ENCODE assay signal across 9 mouse cellular contexts in genomic region chr2:180598157-180598705, GRCm38 (mm10). TPM values are rescaled to one million over a fixed set of nuclear protein-coding genes. Genes with fewer than 3 reads are reported as not detected.
A peak's percentile ranks its signal among the peaks of the same experiment; 100 is the strongest.
DNase-seq lines count a peak whose midpoint lies in the region; ATAC-seq and TF ChIP-seq lines count a peak whose summit lies in the region.
"Had no signal": no experiment of that assay in that cellular context is flagged by ENCODE, and none has a peak within 500 bp of the region (broad histone marks: within the 10 kb centered on the region; RNA-seq: fewer than 3 reads in every experiment).

No protein-coding gene starts in this region.

- WGBS in embryonic facial prominence, embryonic 12.5 days, result under 1% methylated on average over 38 of the region's 41 CpGs
- WGBS in hindbrain, postnatal 0 days, result 2% methylated on average over 39 of the region's 41 CpGs
- under 1% methylated on average over 41 of the region's 41 CpGs for WGBS in neural tube, embryonic 14.5 days

- H3K27me3 ChIP-seq in embryonic facial prominence, embryonic 12.5 days, result peaks cover 38% of the 10 kb centered on the region
- no peaks in the 10 kb centered on the region for H3K27me3 ChIP-seq in hindbrain, postnatal 0 days (ENCODE audit: insufficient read depth, low read length)
- H3K27me3 ChIP-seq in neural tube, embryonic 14.5 days (ENCODE audit: control insufficient read depth, insufficient read depth, low read length), result no peaks in the 10 kb centered on the region; the same call in 1 of the 2 replicates

- peak overlapping the region; percentile 37 for H3K4me3 ChIP-seq in embryonic facial prominence, embryonic 12.5 days
- H3K4me3 ChIP-seq in hindbrain, postnatal 0 days (ENCODE audit: low read length), result peak overlapping the region; percentile 33
- H3K4me3 ChIP-seq in neural tube, embryonic 14.5 days (ENCODE audit: low read depth, low read length), result peak overlapping the region; percentile 32

- peak overlapping the region; percentile 63 for H3K4me2 ChIP-seq in embryonic facial prominence, embryonic 12.5 days (replicated peaks)
- H3K4me2 ChIP-seq in hindbrain, postnatal 0 days (ENCODE audit: low read depth, low read length), result peak overlapping the region; percentile 58
- peak overlapping the region; percentile 56 for H3K4me2 ChIP-seq in neural tube, embryonic 14.5 days (ENCODE audit: low read depth, low read length)

- H3K4me1 ChIP-seq in embryonic facial prominence, embryonic 12.5 days, result peaks cover 22% of the 10 kb centered on the region
- peaks cover 21% of the 10 kb centered on the region for H3K4me1 ChIP-seq in hindbrain, postnatal 0 days (ENCODE audit: insufficient read depth, low read length)
- H3K4me1 ChIP-seq in neural tube, embryonic 14.5 days (ENCODE audit: control insufficient read depth, insufficient read depth, low read length), result 0 out of 2 replicates have a peak, but pooled peaks cover 12% of the 10 kb centered on the region

- H3K27ac ChIP-seq in embryonic facial prominence, embryonic 12.5 days, result peak overlapping the region; percentile 52
- peak overlapping the region; percentile 78 for H3K27ac ChIP-seq in hindbrain, postnatal 0 days
- H3K27ac ChIP-seq in neural tube, embryonic 14.5 days (ENCODE audit: low read depth, low read length), result peak overlapping the region; percentile 46; the same call in 1 of the 2 replicates

- peaks cover 26% of the 10 kb centered on the region for H3K36me3 ChIP-seq in embryonic facial prominence, embryonic 12.5 days
- peaks cover 20% of the 10 kb centered on the region for H3K36me3 ChIP-seq in hindbrain, postnatal 0 days (ENCODE audit: insufficient read depth, low read length)
- H3K36me3 ChIP-seq in neural tube, embryonic 14.5 days (ENCODE audit: control insufficient read depth, insufficient read depth, low read length), result peaks cover 19% of the 10 kb centered on the region

- H3K9ac ChIP-seq in embryonic facial prominence, embryonic 12.5 days, result peak overlapping the region; percentile 51
- H3K9ac ChIP-seq in hindbrain, postnatal 0 days (replicated peaks; ENCODE audit: low read length), result peak overlapping the region; percentile 51
- peak overlapping the region; percentile 53 for H3K9ac ChIP-seq in neural tube, embryonic 14.5 days (replicated peaks; ENCODE audit: low read depth, low read length)

- H3K9me3 ChIP-seq in embryonic facial prominence, embryonic 12.5 days, result no peaks in the 10 kb centered on the region
- no peaks in the 10 kb centered on the region for H3K9me3 ChIP-seq in hindbrain, postnatal 0 days (ENCODE audit: low read length)
- H3K9me3 ChIP-seq in neural tube, embryonic 14.5 days (ENCODE audit: control insufficient read depth, low read length), result no peaks in the 10 kb centered on the region

- TF ChIP-seq CTCF in hindbrain, postnatal 0 days (IDR thresholded peaks at IDR 0.05; ENCODE audit: low read depth), result no peak

- ATAC-seq in embryonic facial prominence, embryonic 12.5 days (ENCODE audit: insufficient number of reproducible peaks, insufficient read depth, low FRiP score, low TSS enrichment), result peak; percentile 26; the same call in 1 of the 2 replicates
- ATAC-seq in hindbrain, postnatal 0 days, result peak; percentile 27
- ATAC-seq in neural tube, embryonic 14.5 days (ENCODE audit: low read depth), result peak; percentile 65
- ATAC-seq in granulocyte monocyte progenitor cell, adult 5-6 weeks (replicated peaks; ENCODE audit: poor library complexity, severe bottlenecking), result no peak
- ATAC-seq in monocyte, adult 5-6 weeks (replicated peaks; ENCODE audit: insufficient number of reproducible peaks, low FRiP score, low TSS enrichment, poor library complexity, severe bottlenecking), result no peak

- DNase-seq in layer of hippocampus, adult 9-11 months, result peak; percentile 42
- no peak for DNase-seq in layer of hippocampus, adult 8-10 months (ENCODE audit: low spot score in 2 of 2)
- DNase-seq in hindbrain, postnatal 0 days (ENCODE audit: low spot score), result peak; percentile 76
- DNase-seq in cerebellum, adult 9-11 months, result no peak

RNA-seq across cellular contexts. Expression of gene Col9a3, which starts 0.6 kb away (rescaled TPM):
- total RNA-seq in layer of hippocampus, adult 8-10 months (2022), result 10 to 100 TPM in 2 of 4 experiments, 1 to 10 TPM in 2; 7.5 to 11.2 (median 9.4) TPM
- polyA plus RNA-seq in embryonic facial prominence, embryonic 12.5 days (2016; fragmentation: Nextera tagmentation; extraction: Ambion mirVana), result 124 and 159 TPM in 2 replicates
- total RNA-seq in hindbrain, postnatal 0 days (2014; rRNA removed), result 82.0 and 98.9 TPM in 2 replicates
- polyA plus RNA-seq in hindbrain, postnatal 0 days (2015; fragmentation: Nextera tagmentation; extraction: Ambion mirVana), result 90.1 and 95.8 TPM in 2 replicates
- polyA plus RNA-seq in neural tube, embryonic 14.5 days (2014; fragmentation: Nextera tagmentation; extraction: Ambion mirVana), result 53.2 and 55.7 TPM in 2 replicates
- total RNA-seq in granulocyte monocyte progenitor cell, adult 5-6 weeks (2014; fragmentation: Nextera tagmentation), result 0.41 TPM in 1 of 2 replicates, not detected in the other
- total RNA-seq in granulocyte monocyte progenitor cell, adult 5-6 weeks (2017), result 0.26 and 0.57 TPM in 2 replicates
- 0.95 to 4.8 TPM (median 2.3 TPM) in 3 replicates for total RNA-seq in monocyte, adult 5-6 weeks (2017)

RNA-seq across cellular contexts. Expression of gene Ogfr, which starts 9.2 kb away (rescaled TPM):
- 10 to 100 TPM; 31.4 to 40.8 (median 36.4) TPM for total RNA-seq in layer of hippocampus, adult 8-10 months (2022)
- polyA plus RNA-seq in embryonic facial prominence, embryonic 12.5 days (2016; fragmentation: Nextera tagmentation; extraction: Ambion mirVana), result 97.7 and 104 TPM in 2 replicates
- total RNA-seq in hindbrain, postnatal 0 days (2014; rRNA removed), result 88.5 and 106 TPM in 2 replicates
- polyA plus RNA-seq in hindbrain, postnatal 0 days (2015; fragmentation: Nextera tagmentation; extraction: Ambion mirVana), result 82.9 and 84.4 TPM in 2 replicates
- 87.9 and 92.3 TPM in 2 replicates for polyA plus RNA-seq in neural tube, embryonic 14.5 days (2014; fragmentation: Nextera tagmentation; extraction: Ambion mirVana)
- total RNA-seq in granulocyte monocyte progenitor cell, adult 5-6 weeks (2014; fragmentation: Nextera tagmentation), result 32.5 and 34.2 TPM in 2 replicates
- 40.3 and 42.0 TPM in 2 replicates for total RNA-seq in granulocyte monocyte progenitor cell, adult 5-6 weeks (2017)
- total RNA-seq in monocyte, adult 5-6 weeks (2017), result 79.4 to 106 TPM (median 80.2 TPM) in 3 replicates

RNA-seq across cellular contexts. Expression of gene Mrgbp, which starts 17.1 kb away (rescaled TPM):
- total RNA-seq in layer of hippocampus, adult 8-10 months (2022), result 10 to 100 TPM; 20.9 to 26.4 (median 22.7) TPM
- polyA plus RNA-seq in embryonic facial prominence, embryonic 12.5 days (2016; fragmentation: Nextera tagmentation; extraction: Ambion mirVana), result 40.0 and 41.5 TPM in 2 replicates
- total RNA-seq in hindbrain, postnatal 0 days (2014; rRNA removed), result 48.2 and 49.3 TPM in 2 replicates
- polyA plus RNA-seq in hindbrain, postnatal 0 days (2015; fragmentation: Nextera tagmentation; extraction: Ambion mirVana), result 32.5 and 36.0 TPM in 2 replicates
- 40.0 and 41.8 TPM in 2 replicates for polyA plus RNA-seq in neural tube, embryonic 14.5 days (2014; fragmentation: Nextera tagmentation; extraction: Ambion mirVana)
- 38.2 and 39.9 TPM in 2 replicates for total RNA-seq in granulocyte monocyte progenitor cell, adult 5-6 weeks (2014; fragmentation: Nextera tagmentation)
- 27.1 and 28.9 TPM in 2 replicates for total RNA-seq in granulocyte monocyte progenitor cell, adult 5-6 weeks (2017)
- 32.7 to 52.2 TPM (median 40.0 TPM) in 3 replicates for total RNA-seq in monocyte, adult 5-6 weeks (2017)

RNA-seq across cellular contexts. Expression of gene Tcfl5, which starts 44.3 kb away (rescaled TPM):
- under 1 TPM; 0.20 to 0.45 (median 0.28) TPM for total RNA-seq in layer of hippocampus, adult 8-10 months (2022)
- polyA plus RNA-seq in embryonic facial prominence, embryonic 12.5 days (2016; fragmentation: Nextera tagmentation; extraction: Ambion mirVana), result 0.26 and 0.32 TPM in 2 replicates
- 5.8 and 7.2 TPM in 2 replicates for total RNA-seq in hindbrain, postnatal 0 days (2014; rRNA removed)
- polyA plus RNA-seq in hindbrain, postnatal 0 days (2015; fragmentation: Nextera tagmentation; extraction: Ambion mirVana), result 0.91 and 1.0 TPM in 2 replicates
- polyA plus RNA-seq in neural tube, embryonic 14.5 days (2014; fragmentation: Nextera tagmentation; extraction: Ambion mirVana), result 0.53 and 0.75 TPM in 2 replicates
- total RNA-seq in granulocyte monocyte progenitor cell, adult 5-6 weeks (2014; fragmentation: Nextera tagmentation), result not detected in 2 replicates
- total RNA-seq in granulocyte monocyte progenitor cell, adult 5-6 weeks (2017), result not detected in 2 replicates
- 0.38 to 1.8 TPM in 2 of 3 replicates, not detected in the other for total RNA-seq in monocyte, adult 5-6 weeks (2017)
- polyA plus RNA-seq: small intestine, adult 2 months had no signal

Comparison
In these comparisons a context has a peak if more than half of its experiments do, and no peak if none do; other contexts are left out.
1. DNase-seq: peak in layer of hippocampus, adult 9-11 months (single experiment) and hindbrain, postnatal 0 days (single experiment); none in layer of hippocampus, adult 8-10 months (0 of 2) and cerebellum, adult 9-11 months (single experiment).
2. ATAC-seq: peak in embryonic facial prominence, embryonic 12.5 days (single experiment), hindbrain, postnatal 0 days (single experiment) and neural tube, embryonic 14.5 days (single experiment); none in granulocyte monocyte progenitor cell, adult 5-6 weeks (single experiment) and monocyte, adult 5-6 weeks (single experiment).
3. Peak in every context shown above with its lines, with median percentiles within 50 percentile points of each other: H3K27ac ChIP-seq, H3K4me2 ChIP-seq, H3K4me3 ChIP-seq and H3K9ac ChIP-seq.